Mouse (Mus musculus) stomach, postnatal 0 days (tissue): ENCODE results near the gene Foxn3.

Source experiments
- CTCF ChIP-seq: IDR thresholded peaks from 2 replicates; pipeline ENCODE4 v1.5.1; 2016; ENCODE audit warnings: antibody characterized with exemption, low read depth, mild to moderate bottlenecking, moderate library complexity
- EP300 ChIP-seq: optimal IDR thresholded peaks from 2 replicates; pipeline ENCODE3; 2016; ENCODE audit warnings: antibody characterized with exemption

- TF ChIP-seq CTCF (no peak), EP300 (no peak)
These were observed 332.1 kb downstream of the Foxn3 start for GRCm38 (mm10) chr12:99231321-99231720.
